In genomic region chr3:55590727-55591126, GRCm38 (mm10) we compare ENCODE assay signal across 29 mouse cellular contexts.
A peak's percentile ranks its signal among the peaks of the same experiment; 100 is the strongest.
DNase-seq lines count a peak whose midpoint lies in the region; ATAC-seq and TF ChIP-seq lines count a peak whose summit lies in the region.
"Had no signal": no experiment of that assay in that cellular context is flagged by ENCODE, and none has a peak within 500 bp of the region (broad histone marks: within the 10 kb centered on the region; RNA-seq: fewer than 3 reads in every experiment).

No protein-coding gene starts in this region.

- no peaks in the 10 kb centered on the region for H3K27me3 ChIP-seq in midbrain, embryonic 10.5 days (ENCODE audit: low read depth, poor library complexity, severe bottlenecking)
- H3K27me3 ChIP-seq in midbrain, postnatal 0 days (ENCODE audit: insufficient read depth, low read length) = no peaks in the 10 kb centered on the region
- no peaks in the 10 kb centered on the region for H3K27me3 ChIP-seq in limb, embryonic 10.5 days (ENCODE audit: low read depth, poor library complexity, severe bottlenecking)
- H3K27me3 ChIP-seq: forebrain, embryonic 15.5 days; heart, embryonic 12.5 days; intestine, embryonic 15.5 days; midbrain, embryonic 15.5 days had no signal

- ATAC-seq in midbrain, postnatal 0 days (ENCODE audit: low FRiP score) = no peak
- ATAC-seq: forebrain, embryonic 15.5 days; hindbrain, postnatal 0 days; intestine, embryonic 15.5 days; midbrain, embryonic 15.5 days had no signal

- peak overlapping the region; percentile 58; the same call in 1 of the 2 replicates for H3K27ac ChIP-seq in midbrain, embryonic 10.5 days (replicated peaks)
- H3K27ac ChIP-seq in midbrain, postnatal 0 days (ENCODE audit: low read depth, low read length) = no peak overlapping the region
- peak overlapping the region; percentile 90 for H3K27ac ChIP-seq in limb, embryonic 10.5 days
- H3K27ac ChIP-seq: forebrain, embryonic 15.5 days; gastrocnemius, adult 2 months; heart, adult 2 months; intestine, embryonic 15.5 days; layer of hippocampus, adult 2 months; left cerebral cortex, adult 2 months; liver, embryonic 14.5 days; macrophage; midbrain, embryonic 15.5 days had no signal

- H3K4me3 ChIP-seq in midbrain, embryonic 10.5 days = no peak overlapping the region
- H3K4me3 ChIP-seq in midbrain, postnatal 0 days (ENCODE audit: low read depth, low read length) = no peak overlapping the region
- no peak overlapping the region for H3K4me3 ChIP-seq in limb, embryonic 10.5 days
- H3K4me3 ChIP-seq: forebrain, embryonic 15.5 days; gastrocnemius, adult 2 months; heart, adult 2 months; heart, embryonic 12.5 days; intestine, embryonic 15.5 days; layer of hippocampus, adult 2 months; left cerebral cortex, adult 2 months; midbrain, embryonic 15.5 days had no signal

- no peaks in the 10 kb centered on the region for H3K9me3 ChIP-seq in midbrain, embryonic 10.5 days (replicated peaks)
- H3K9me3 ChIP-seq in midbrain, postnatal 0 days (ENCODE audit: low read length) = no peaks in the 10 kb centered on the region
- no peaks in the 10 kb centered on the region for H3K9me3 ChIP-seq in limb, embryonic 10.5 days (replicated peaks)
- H3K9me3 ChIP-seq: forebrain, embryonic 15.5 days; heart, embryonic 12.5 days; intestine, embryonic 15.5 days; midbrain, embryonic 15.5 days had no signal

- peaks cover 57% of the 10 kb centered on the region for H3K4me1 ChIP-seq in midbrain, embryonic 10.5 days
- H3K4me1 ChIP-seq in midbrain, postnatal 0 days (ENCODE audit: insufficient read depth, low read length) = peaks cover 5% of the 10 kb centered on the region
- H3K4me1 ChIP-seq in limb, embryonic 10.5 days = peaks cover 59% of the 10 kb centered on the region

- DNase-seq in cerebellum, postnatal 14 days = peak; percentile 8 to 32
- no peak for DNase-seq in cerebellum, postnatal 36 days
- DNase-seq in midbrain, embryonic 10.5 days (ENCODE audit: low spot score) = no peak
- no peak for DNase-seq in midbrain, postnatal 0 days (ENCODE audit: low spot score)
- no peak for DNase-seq in limb, embryonic 10.5 days (ENCODE audit: low spot score)
- no peak for DNase-seq in yolk sac, embryonic 10.5 days (ENCODE audit: low spot score)
- no peak for DNase-seq in adrenal gland, postnatal 25 days
- DNase-seq: adrenal gland, postnatal 36 days; gastrocnemius, adult 2 months; gastrocnemius, postnatal 36 days; heart, adult 2 months; heart, postnatal 4 days; kidney, adult 2 months; kidney, postnatal 36 days; liver; lung, adult 2 months; lung, postnatal 10 days; right cerebral cortex, adult 18-20 months; spleen, adult 18-20 months; thymus, postnatal 14 days had no signal

- H3K36me3 ChIP-seq in midbrain, embryonic 10.5 days = no peaks in the 10 kb centered on the region
- H3K36me3 ChIP-seq in midbrain, postnatal 0 days (ENCODE audit: insufficient read depth, low read length) = no peaks in the 10 kb centered on the region
- no peaks in the 10 kb centered on the region for H3K36me3 ChIP-seq in limb, embryonic 10.5 days
- H3K36me3 ChIP-seq: forebrain, embryonic 15.5 days; heart, embryonic 12.5 days; intestine, embryonic 15.5 days; midbrain, embryonic 15.5 days had no signal

- no peak overlapping the region for H3K9ac ChIP-seq in midbrain, postnatal 0 days (replicated peaks; ENCODE audit: low read length, poor library complexity, severe bottlenecking)
- H3K9ac ChIP-seq: forebrain, embryonic 15.5 days; heart, embryonic 12.5 days; intestine, embryonic 15.5 days; liver, embryonic 14.5 days; midbrain, embryonic 15.5 days had no signal

- 79% methylated on average over 6 of the region's 6 CpGs for WGBS in midbrain, embryonic 10.5 days
- WGBS in midbrain, postnatal 0 days = 82% methylated on average over 6 of the region's 6 CpGs
- 58% methylated on average over 6 of the region's 6 CpGs for WGBS in limb, embryonic 10.5 days

- no peak overlapping the region for H3K4me2 ChIP-seq in midbrain, postnatal 0 days (ENCODE audit: low read depth, low read length, poor library complexity, severe bottlenecking)
- H3K4me2 ChIP-seq: forebrain, embryonic 15.5 days; heart, embryonic 12.5 days; intestine, embryonic 15.5 days; midbrain, embryonic 15.5 days had no signal

- TF ChIP-seq CTCF in midbrain, postnatal 0 days (IDR thresholded peaks at IDR 0.05) = no peak

Comparison
In these comparisons a context has a peak if more than half of its experiments do, and no peak if none do; other contexts are left out.
1. DNase-seq: peak in cerebellum, postnatal 14 days (2 of 2); none in cerebellum, postnatal 36 days (0 of 2), midbrain, embryonic 10.5 days (single experiment), midbrain, postnatal 0 days (single experiment), limb, embryonic 10.5 days (single experiment), yolk sac, embryonic 10.5 days (single experiment) and adrenal gland, postnatal 25 days (single experiment).